Mouse (Mus musculus) G1E-ER4 (cell line): ENCODE measurements around the gene Tcp11. TPM values are rescaled to one million over a fixed set of nuclear protein-coding genes. Genes with fewer than 3 reads are reported as not detected.

Source experiments
- GATA1 ChIP-seq: IDR thresholded peaks from one replicate; pipeline ENCODE4 v1.8.0; 2012; ENCODE audit warnings: low read length, inconsistent platforms
- polyA plus RNA-seq: library from polyadenylated mRNA; stranded (reverse); fragments of >175 nt; gene quantifications from 2 replicates; pipeline ENCODE4 v1.2.3, GENCODE M21; 2012

The Tcp11 gene
- polyA plus RNA-seq, 1 experiment: not detected

GRCm38 (mm10) chr17:28063163-28063562, 17.3 kb downstream of the Tcp11 start:
- no peak for TF ChIP-seq GATA1

DNA sequence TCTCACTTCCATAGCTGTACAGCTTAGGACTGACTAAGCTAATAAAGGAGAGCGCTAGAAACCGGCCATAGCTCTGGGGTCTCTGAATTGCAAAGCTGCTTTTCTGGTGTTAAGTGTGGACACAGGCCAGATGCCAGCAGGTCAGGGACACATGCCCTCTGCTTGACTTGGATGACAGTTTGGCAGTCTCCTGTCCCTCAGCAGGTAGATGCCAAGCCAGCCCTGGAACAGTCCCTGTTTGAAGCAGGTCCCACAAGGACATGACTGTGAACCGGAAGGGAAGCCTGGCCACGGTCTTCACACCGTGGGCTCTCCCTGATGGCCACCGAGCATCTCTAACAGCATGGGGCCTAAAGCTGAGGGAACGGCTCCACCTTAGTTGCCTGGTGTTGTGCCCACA, 17.7 kb downstream of the Tcp11 start:
- TF ChIP-seq GATA1: no peak

DNA sequence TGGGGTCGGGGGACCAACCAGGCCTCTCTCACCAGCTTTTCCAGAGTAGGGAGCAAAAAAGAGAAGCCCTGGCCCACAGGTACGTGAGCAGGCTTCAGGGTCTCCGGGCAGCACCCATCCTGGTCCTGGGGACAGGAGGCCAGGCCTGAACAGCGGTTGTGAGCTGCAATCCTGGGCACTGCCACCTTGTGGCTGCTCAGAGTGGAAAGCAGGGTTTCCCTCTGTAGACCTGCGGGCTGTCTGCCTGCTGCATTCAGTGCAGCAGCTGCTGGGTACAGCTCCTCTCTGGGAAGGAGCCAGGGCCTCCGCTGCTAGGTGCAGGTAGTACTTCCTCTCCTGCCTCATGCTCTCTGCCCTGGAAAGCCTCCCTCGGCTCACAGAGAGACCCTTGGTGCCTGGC, 19.0 kb downstream of the Tcp11 start:
- TF ChIP-seq GATA1: no peak

- TF ChIP-seq GATA1: no peak
Measured at GRCm38 (mm10) chr17:28060681-28061080, 19.8 kb downstream of the Tcp11 start.

DNA sequence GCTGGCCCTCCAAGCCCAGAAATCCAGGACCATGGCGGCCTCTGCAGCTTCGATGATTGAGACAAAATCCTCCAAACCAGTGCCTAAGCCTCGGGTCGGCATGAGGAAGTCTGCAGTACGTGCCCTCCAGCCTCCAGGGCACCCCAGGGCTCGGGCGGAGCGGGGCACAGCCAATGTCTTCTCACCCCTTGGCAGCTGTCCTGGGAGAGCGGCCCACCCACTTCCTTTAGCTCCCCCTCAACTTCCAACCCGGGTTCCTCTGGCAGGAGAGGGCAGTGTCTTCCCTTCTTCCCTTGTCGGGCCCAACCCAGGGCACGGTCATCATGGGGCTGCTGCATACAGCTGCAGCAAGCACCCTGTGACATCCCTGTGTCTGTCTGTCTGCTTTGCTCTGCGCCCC, 22.1 kb downstream of the Tcp11 start:
- no peak for TF ChIP-seq GATA1

GRCm38 (mm10) chr17:28052293-28052863, 28.1 kb downstream of the Tcp11 start:
- no peak for TF ChIP-seq GATA1

- no peak for TF ChIP-seq GATA1
Measured at GRCm38 (mm10) chr17:28050210-28050609, 30.2 kb downstream of the Tcp11 start.

DNA sequence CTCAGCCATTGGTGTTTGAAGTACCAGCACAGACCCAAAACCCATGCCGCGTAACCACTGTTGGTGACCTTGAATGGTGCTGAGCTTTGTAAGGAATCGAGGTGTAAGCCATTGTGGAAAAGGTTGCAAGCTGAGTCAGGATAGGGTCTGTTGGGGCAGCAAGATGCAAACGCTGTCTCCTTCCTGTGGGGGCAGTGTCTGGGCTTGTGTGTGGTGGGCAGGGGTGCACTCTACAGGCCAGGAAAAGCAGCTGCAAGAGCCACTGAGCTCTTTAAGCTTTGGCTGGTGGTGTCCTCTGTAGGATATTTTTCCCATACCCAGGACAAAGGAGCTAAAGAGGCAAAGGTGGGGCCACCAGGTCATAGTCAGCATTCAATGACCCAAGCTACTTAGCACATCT, 32.0 kb downstream of the Tcp11 start:
- TF ChIP-seq GATA1: no peak

- no peak for TF ChIP-seq GATA1
Measured at GRCm38 (mm10) chr17:28047520-28047919, 32.9 kb downstream of the Tcp11 start.

- TF ChIP-seq GATA1: no peak
Measured at GRCm38 (mm10) chr17:28047017-28047416, 33.4 kb downstream of the Tcp11 start.

DNA sequence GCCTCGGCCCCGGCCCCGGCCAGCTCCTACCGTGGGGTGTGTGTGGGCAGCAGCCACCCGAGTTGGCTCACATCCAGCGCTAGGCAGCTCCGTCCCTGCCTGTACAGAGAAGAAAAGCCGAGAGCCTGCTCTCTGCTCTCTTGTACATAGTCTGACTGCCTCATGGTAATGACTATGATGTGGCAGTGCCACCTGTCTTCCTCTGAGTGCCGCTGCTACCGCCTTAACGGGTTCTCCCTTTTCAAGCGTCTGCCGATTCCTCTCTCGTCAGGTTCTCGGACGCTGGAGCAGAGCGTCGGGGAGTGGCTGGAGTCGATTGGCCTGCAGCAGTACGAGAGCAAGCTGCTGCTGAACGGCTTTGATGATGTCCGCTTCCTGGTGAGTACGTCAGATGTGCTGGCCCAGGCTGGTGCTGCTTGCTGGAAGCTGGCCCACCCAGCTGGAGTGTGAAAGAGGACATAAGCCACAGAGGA, 38.1 kb downstream of the Tcp11 start:
- no peak for TF ChIP-seq GATA1

DNA sequence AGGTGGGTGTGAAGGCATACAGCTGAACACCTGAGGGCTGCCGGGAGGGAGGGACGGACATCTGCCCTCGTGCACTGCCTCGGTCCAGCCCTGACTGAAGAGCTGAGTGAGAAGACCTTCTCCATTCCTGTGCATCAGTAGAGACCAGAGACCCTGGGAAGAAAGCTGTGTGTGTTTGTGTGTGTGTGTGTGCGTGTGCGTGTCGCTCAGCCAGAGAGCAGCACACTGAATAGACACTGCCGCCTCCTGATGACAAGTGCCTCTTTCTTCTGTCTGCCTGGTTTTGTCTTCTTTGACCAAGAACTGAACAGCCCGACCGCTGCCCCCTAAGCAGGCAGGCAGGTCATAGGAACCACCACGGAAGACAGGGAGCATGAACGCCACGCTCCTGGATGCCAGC, 39.1 kb downstream of the Tcp11 start:
- no peak for TF ChIP-seq GATA1

DNA sequence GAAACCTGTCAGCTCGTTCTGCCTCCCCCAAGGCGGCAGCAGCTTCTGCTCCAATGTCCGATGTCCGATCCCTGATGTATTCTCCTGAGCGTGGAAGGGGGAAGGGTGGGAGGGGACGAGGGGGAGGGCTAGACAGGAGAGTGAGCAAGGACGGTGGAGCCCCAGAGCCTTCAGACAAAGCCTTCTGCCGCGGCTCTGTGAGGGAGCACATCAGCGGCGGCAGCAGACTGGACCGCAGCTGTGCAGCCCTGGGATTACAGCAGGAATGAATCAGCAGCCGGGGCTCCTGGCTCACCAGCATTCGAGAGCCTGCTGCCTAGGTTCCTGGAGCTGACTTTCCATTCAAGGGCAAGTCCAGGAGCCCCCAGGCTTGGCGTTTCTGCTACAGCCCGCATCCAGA, 39.8 kb downstream of the Tcp11 start:
- no peak for TF ChIP-seq GATA1

GRCm38 (mm10) chr17:28036813-28037756, 43.4 kb downstream of the Tcp11 start:
- TF ChIP-seq GATA1: no peak

- no peak for TF ChIP-seq GATA1
Measured at GRCm38 (mm10) chr17:28034986-28035385, 45.5 kb downstream of the Tcp11 start.

DNA sequence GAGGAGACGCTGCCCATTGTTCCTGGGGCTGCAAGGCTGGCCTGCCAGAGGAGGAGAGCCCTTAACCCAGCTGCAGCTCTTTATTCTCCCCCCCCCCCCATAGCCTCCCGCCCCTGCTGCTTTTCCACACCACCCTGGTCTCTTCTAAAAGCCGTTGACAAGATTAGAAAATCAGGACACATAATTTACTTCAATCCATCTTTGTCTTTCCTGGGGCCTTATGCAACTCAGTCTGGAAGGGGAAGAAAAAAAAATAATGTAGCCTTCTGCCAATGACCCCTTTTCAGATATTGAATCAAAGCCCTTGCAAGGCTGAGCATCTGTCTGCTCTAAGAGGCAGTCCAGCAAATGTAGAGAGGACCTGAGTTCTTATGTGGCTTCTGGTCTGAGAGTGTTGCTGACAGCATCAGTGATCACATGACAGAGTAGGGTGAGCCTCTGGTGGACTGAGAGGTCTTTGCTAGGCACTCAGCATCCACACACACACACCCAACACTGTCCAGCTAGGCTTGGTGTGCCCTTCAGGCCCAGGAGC, 47.3 kb downstream of the Tcp11 start:
- no peak for TF ChIP-seq GATA1
